Comparison of ENCODE assay signal across 8 mouse cellular contexts in genomic region chr19:44135072-44135959, GRCm38 (mm10). TPM values are rescaled to one million over a fixed set of nuclear protein-coding genes. Genes with fewer than 3 reads are reported as not detected.
A peak's percentile ranks its signal among the peaks of the same experiment; 100 is the strongest.
DNase-seq lines count a peak whose midpoint lies in the region; ATAC-seq and TF ChIP-seq lines count a peak whose summit lies in the region.

TSS of gene Cwf19l1 (minus strand) at chr19:44135876.

- H3K36me3 ChIP-seq in forebrain, embryonic 10.5 days (replicated peaks) = peaks cover 50% of the 10 kb centered on the region
- H3K36me3 ChIP-seq in heart, embryonic 15.5 days = peaks cover 25% of the 10 kb centered on the region
- H3K36me3 ChIP-seq in liver, embryonic 14.5 days (replicated peaks; ENCODE audit: control insufficient read depth, insufficient read depth, low read depth) = peaks cover 6% of the 10 kb centered on the region
- peaks cover 7% of the 10 kb centered on the region; the same call in 1 of the 2 replicates for H3K36me3 ChIP-seq in neural tube, embryonic 11.5 days (ENCODE audit: control insufficient read depth, insufficient read depth, low read length)
- no peaks in the 10 kb centered on the region for H3K36me3 ChIP-seq in stomach, postnatal 0 days (ENCODE audit: control insufficient read depth, insufficient read depth, low read length)

- peak within 1 kb of the TSS; percentile 87 for H3K4me3 ChIP-seq in forebrain, embryonic 10.5 days
- peak within 1 kb of the TSS; percentile 83 for H3K4me3 ChIP-seq in heart, embryonic 15.5 days
- H3K4me3 ChIP-seq in liver, embryonic 14.5 days (ENCODE audit: insufficient read depth in 1 of 2, low read depth in 2 of 2, low read length in 2 of 2) = peak within 1 kb of the TSS; percentile 86 to 100
- peak within 1 kb of the TSS; percentile 75 for H3K4me3 ChIP-seq in neural tube, embryonic 11.5 days (ENCODE audit: low read depth, low read length)
- peak within 1 kb of the TSS; percentile 76 for H3K4me3 ChIP-seq in stomach, postnatal 0 days (ENCODE audit: low read depth, low read length)

- under 1% methylated on average over 45 of the region's 45 CpGs for WGBS in forebrain, embryonic 10.5 days
- WGBS in heart, embryonic 15.5 days = under 1% methylated on average over 45 of the region's 45 CpGs
- under 1% methylated on average over 45 of the region's 45 CpGs for WGBS in liver, embryonic 14.5 days (ENCODE audit: insufficient replicate concordance)
- WGBS in neural tube, embryonic 11.5 days = under 1% methylated on average over 45 of the region's 45 CpGs
- under 1% methylated on average over 45 of the region's 45 CpGs for WGBS in stomach, postnatal 0 days

- H3K27me3 ChIP-seq in forebrain, embryonic 10.5 days (ENCODE audit: poor library complexity, severe bottlenecking) = no peaks in the 10 kb centered on the region
- no peaks in the 10 kb centered on the region for H3K27me3 ChIP-seq in heart, embryonic 15.5 days
- H3K27me3 ChIP-seq in liver, embryonic 14.5 days (ENCODE audit: control insufficient read depth, insufficient read depth, low read length) = no peaks in the 10 kb centered on the region
- no peaks in the 10 kb centered on the region for H3K27me3 ChIP-seq in neural tube, embryonic 11.5 days (ENCODE audit: control insufficient read depth, insufficient read depth, low read length)
- no peaks in the 10 kb centered on the region for H3K27me3 ChIP-seq in stomach, postnatal 0 days (ENCODE audit: control insufficient read depth, insufficient read depth, low read length)

- peak within 1 kb of the TSS; percentile 96 for H3K27ac ChIP-seq in forebrain, embryonic 10.5 days
- H3K27ac ChIP-seq in heart, embryonic 15.5 days = peak within 1 kb of the TSS; percentile 98
- H3K27ac ChIP-seq in liver, embryonic 14.5 days = peak within 1 kb of the TSS; percentile 40
- H3K27ac ChIP-seq in neural tube, embryonic 11.5 days (ENCODE audit: low read depth, low read length) = peak within 1 kb of the TSS; percentile 81
- H3K27ac ChIP-seq in stomach, postnatal 0 days (replicated peaks) = peak within 1 kb of the TSS; percentile 78

- H3K4me2 ChIP-seq in heart, embryonic 15.5 days = peak within 1 kb of the TSS; percentile 62
- peak within 1 kb of the TSS; percentile 73 for H3K4me2 ChIP-seq in liver, embryonic 14.5 days (ENCODE audit: low read depth)
- H3K4me2 ChIP-seq in neural tube, embryonic 11.5 days (ENCODE audit: low read depth) = peak within 1 kb of the TSS; percentile 67
- H3K4me2 ChIP-seq in stomach, postnatal 0 days (replicated peaks; ENCODE audit: low read depth) = peak within 1 kb of the TSS; percentile 81

- H3K4me1 ChIP-seq in forebrain, embryonic 10.5 days = peaks cover 15% of the 10 kb centered on the region
- H3K4me1 ChIP-seq in heart, embryonic 15.5 days (replicated peaks) = peaks cover 11% of the 10 kb centered on the region
- H3K4me1 ChIP-seq in liver, embryonic 14.5 days (replicated peaks; ENCODE audit: control insufficient read depth in 2 of 2, insufficient read depth in 2 of 2, low read length in 1 of 2) = peaks cover 11 to 12% of the 10 kb centered on the region in 2 experiments
- H3K4me1 ChIP-seq in neural tube, embryonic 11.5 days (ENCODE audit: control insufficient read depth, insufficient read depth, low read length) = peaks cover 6% of the 10 kb centered on the region; the same call in 1 of the 2 replicates
- H3K4me1 ChIP-seq in stomach, postnatal 0 days (replicated peaks; ENCODE audit: control insufficient read depth, insufficient read depth) = 0 out of 2 replicates have a peak, but pooled peaks cover 2% of the 10 kb centered on the region

- peak within 1 kb of the TSS; percentile 83 for H3K9ac ChIP-seq in heart, embryonic 15.5 days
- peak within 1 kb of the TSS; percentile 79 for H3K9ac ChIP-seq in liver, embryonic 14.5 days (replicated peaks)
- H3K9ac ChIP-seq in neural tube, embryonic 11.5 days (ENCODE audit: low read length) = peak within 1 kb of the TSS; percentile 78
- H3K9ac ChIP-seq in stomach, postnatal 0 days (ENCODE audit: low read length) = peak within 1 kb of the TSS; percentile 76

- TF ChIP-seq CTCF in liver, embryonic 14.5 days (IDR thresholded peaks at IDR 0.05; ENCODE audit: low read depth) = no peak
- no peak for TF ChIP-seq CTCF in stomach, postnatal 0 days (IDR thresholded peaks at IDR 0.05; ENCODE audit: low read depth)

- peak; percentile 72 to 78 for DNase-seq in CD8-positive naive resting alpha-beta T cell, adult 2 months (ENCODE audit: low read depth in 2 of 2, low spot score in 2 of 2)
- peak; percentile 76 for DNase-seq in c-Kit-positive CD71-negative TER-119-negative erythroid progenitor cells, embryonic 14.5 days (ENCODE audit: low read depth)
- DNase-seq in forebrain, embryonic 10.5 days (ENCODE audit: extremely low spot score, low spot score) = peak; percentile 89
- peak; percentile 93 to 94 for DNase-seq in kidney, postnatal 25 days
- DNase-seq in liver, embryonic 14.5 days (ENCODE audit: low read depth in 3 of 3, low spot score in 3 of 3) = peak; percentile 75 to 83 (median 80)
- peak; percentile 92 for DNase-seq in neural tube, embryonic 11.5 days (ENCODE audit: low spot score)
- DNase-seq in stomach, postnatal 0 days (ENCODE audit: low spot score) = peak; percentile 90

- TF ChIP-seq EP300 in liver, embryonic 14.5 days (IDR thresholded peaks at IDR 0.05; ENCODE audit: low read depth) = no peak
- no peak for TF ChIP-seq EP300 in stomach, postnatal 0 days (optimal IDR thresholded peaks at IDR 0.05)

- ATAC-seq in heart, embryonic 15.5 days (replicated peaks; ENCODE audit: insufficient number of reproducible peaks, insufficient read depth, low FRiP score, low read depth) = peak; percentile 89
- peak; percentile 89 for ATAC-seq in liver, embryonic 14.5 days (ENCODE audit: insufficient read depth)
- ATAC-seq in neural tube, embryonic 11.5 days (ENCODE audit: insufficient read depth, low FRiP score, low TSS enrichment) = peak; percentile 81
- ATAC-seq in stomach, postnatal 0 days (ENCODE audit: low FRiP score, low TSS enrichment) = peak; percentile 90

- H3K9me3 ChIP-seq in forebrain, embryonic 10.5 days = no peaks in the 10 kb centered on the region
- H3K9me3 ChIP-seq in heart, embryonic 15.5 days (replicated peaks) = no peaks in the 10 kb centered on the region
- no peaks in the 10 kb centered on the region for H3K9me3 ChIP-seq in liver, embryonic 14.5 days (ENCODE audit: control insufficient read depth, low read length)
- H3K9me3 ChIP-seq in neural tube, embryonic 11.5 days (ENCODE audit: control insufficient read depth, low read length) = no peaks in the 10 kb centered on the region
- H3K9me3 ChIP-seq in stomach, postnatal 0 days (ENCODE audit: control insufficient read depth, low read length) = no peaks in the 10 kb centered on the region

RNA-seq across cellular contexts. Expression of gene Cwf19l1, which starts in this region (rescaled TPM):
- 44.1 and 44.3 TPM in 2 replicates for polyA plus RNA-seq in forebrain, embryonic 10.5 days (2016; fragmentation: Nextera tagmentation; extraction: Ambion mirVana)
- polyA plus RNA-seq in heart, embryonic 15.5 days (2015; fragmentation: Nextera tagmentation; extraction: Ambion mirVana) = 15.8 and 16.0 TPM in 2 replicates
- polyA plus RNA-seq in liver, embryonic 14.5 days (2012; rRNA removed) = 4.6 and 8.8 TPM in 2 replicates
- 12.9 and 18.0 TPM in 2 replicates for polyA plus RNA-seq in liver, embryonic 14.5 days (2014; fragmentation: Nextera tagmentation; extraction: Ambion mirVana)
- 36.5 and 38.6 TPM in 2 replicates for polyA plus RNA-seq in neural tube, embryonic 11.5 days (2014; fragmentation: Nextera tagmentation; extraction: Ambion mirVana)
- polyA plus RNA-seq in stomach, postnatal 0 days (2015; fragmentation: Nextera tagmentation; extraction: Ambion mirVana) = 13.0 and 13.6 TPM in 2 replicates

Comparison
In these comparisons a context has a peak if more than half of its experiments do, and no peak if none do; other contexts are left out.
1. Peak in every context shown above with its lines: DNase-seq, ATAC-seq, H3K4me3 ChIP-seq and H3K27ac ChIP-seq.
2. H3K27ac ChIP-seq: peak in every context shown above with its lines; median percentile 98 in heart, embryonic 15.5 days; 96 in forebrain, embryonic 10.5 days; 81 in neural tube, embryonic 11.5 days; 78 in stomach, postnatal 0 days; 40 in liver, embryonic 14.5 days.